Mouse (Mus musculus): ENCODE measurements around the gene Gm37240. TPM values are rescaled to one million over a fixed set of nuclear protein-coding genes. Genes with fewer than 3 reads are reported as not detected.

The Gm37240 gene
- polyA plus RNA-seq, 1 experiment from 2014 or later, result 1.1 TPM

DNA sequence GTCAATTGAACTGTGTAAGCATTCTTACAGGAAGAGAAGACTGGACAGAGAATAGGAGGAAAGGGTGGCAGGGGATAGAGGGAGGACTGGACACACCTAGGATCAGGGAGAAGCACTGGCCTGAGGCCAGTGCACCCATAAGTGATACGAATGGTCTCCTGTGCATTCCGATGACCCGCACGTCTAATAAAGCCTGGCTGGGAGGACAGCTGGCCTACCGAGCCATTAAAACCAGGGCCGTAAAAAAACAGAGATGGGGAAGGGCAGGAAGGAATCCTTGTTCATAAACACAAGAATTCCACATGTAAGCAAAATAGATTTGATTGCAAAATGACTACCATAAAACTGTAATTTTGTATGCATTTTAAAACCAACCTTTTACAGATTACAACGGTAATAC is 762.9 kb downstream of the Gm37240 start:
- Histone ChIP-seq H3K9ac (no peak overlapping the region), H3K27me3 (replicated peaks) (no peaks in the 10 kb centered on the region), H3K4me2 (replicated peaks) (no peak overlapping the region), H3K4me3 (no peak overlapping the region), H3K4me1 (no peaks in the 10 kb centered on the region), H3K36me3 (no peaks in the 10 kb centered on the region), H3K9me3 (no peaks in the 10 kb centered on the region), H3K27ac (no peak overlapping the region)
- no peak for ATAC-seq (ENCODE audit: low FRiP score, low read depth)
- WGBS, result 47% methylated on average over 7 of the region's 7 CpGs

DNA sequence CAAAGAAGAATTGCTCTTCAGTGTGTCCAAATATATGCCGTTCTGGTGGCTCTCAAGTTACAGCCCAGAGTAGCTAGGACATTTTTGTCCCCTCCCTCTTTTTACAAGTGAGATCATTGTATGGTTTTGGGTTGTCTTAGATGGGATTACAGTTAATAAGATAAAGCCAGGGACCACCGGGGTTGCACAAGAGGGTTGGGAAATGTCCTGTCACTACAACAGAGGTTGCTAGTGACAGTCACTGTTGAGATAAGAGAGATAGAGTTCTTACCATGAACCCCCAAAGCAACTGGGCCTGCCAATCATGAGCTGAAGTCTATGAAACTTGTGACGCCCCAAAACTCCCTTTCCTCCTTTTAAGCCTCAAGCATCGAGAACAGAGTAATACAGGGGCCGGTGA is 769.6 kb downstream of the Gm37240 start:
- Histone ChIP-seq H3K4me1 (no peaks in the 10 kb centered on the region), H3K9ac (no peak overlapping the region)
- WGBS, result 89% methylated on average over 5 of the region's 5 CpGs

GRCm38 (mm10) chr3:85117014-85117413 is 770.3 kb downstream of the Gm37240 start:
- no peak overlapping the region for H3K9ac ChIP-seq
- H3K4me3 ChIP-seq, result no peak overlapping the region
- H3K27me3 ChIP-seq (replicated peaks), result no peaks in the 10 kb centered on the region
- no peaks in the 10 kb centered on the region for H3K4me1 ChIP-seq
- no peak overlapping the region for H3K27ac ChIP-seq
- no peak for ATAC-seq (ENCODE audit: low FRiP score, low read depth)
- no peaks in the 10 kb centered on the region for H3K9me3 ChIP-seq
- H3K36me3 ChIP-seq, result no peaks in the 10 kb centered on the region
- no peak overlapping the region for H3K4me2 ChIP-seq (replicated peaks)
- WGBS, result 84% methylated on average over 7 of the region's 7 CpGs

More for the DNA sequence above, 769.6 kb downstream of the Gm37240 start:
- no peak overlapping the region for H3K4me3 ChIP-seq
- H3K4me2 ChIP-seq (replicated peaks), result no peak overlapping the region
- H3K27ac ChIP-seq, result no peak overlapping the region
- H3K27me3 ChIP-seq (replicated peaks), result no peaks in the 10 kb centered on the region
- ATAC-seq (ENCODE audit: low FRiP score, low read depth), result no peak
- no peaks in the 10 kb centered on the region for H3K36me3 ChIP-seq
- H3K9me3 ChIP-seq, result no peaks in the 10 kb centered on the region

DNA sequence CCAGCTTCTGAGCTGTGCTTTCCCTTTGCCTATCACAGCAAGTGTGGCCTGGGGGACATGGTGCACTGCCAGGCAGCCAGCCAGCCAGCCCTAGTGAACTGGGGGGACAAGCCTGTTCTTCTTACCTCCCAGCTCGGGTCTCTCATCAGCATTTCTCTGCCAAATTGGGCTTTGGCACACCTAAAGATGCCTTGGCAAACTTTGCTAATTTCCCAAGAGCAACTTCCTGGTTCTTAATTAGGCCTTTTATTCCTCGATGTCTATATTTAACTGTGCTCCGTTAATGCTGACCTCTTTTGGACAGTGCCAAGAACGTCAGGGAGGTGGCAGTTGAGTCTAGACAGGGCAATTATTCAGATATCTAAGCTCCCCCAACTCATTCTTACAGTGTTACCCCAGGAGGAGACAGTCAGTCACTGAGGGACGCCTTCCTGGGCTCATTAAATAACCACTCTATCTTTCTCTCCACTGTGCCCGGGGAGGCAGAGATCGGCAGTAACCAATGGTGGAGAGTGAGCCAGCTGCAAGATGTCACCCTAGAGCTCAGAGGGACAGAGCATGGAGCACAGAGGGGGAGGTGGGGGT is 771.3 kb downstream of the Gm37240 start:
- no peak overlapping the region for H3K4me2 ChIP-seq (replicated peaks)
- H3K9me3 ChIP-seq, result no peaks in the 10 kb centered on the region
- no peak overlapping the region for H3K9ac ChIP-seq
- H3K4me1 ChIP-seq, result no peaks in the 10 kb centered on the region
- ATAC-seq (ENCODE audit: low FRiP score, low read depth), result no peak
- H3K27ac ChIP-seq, result no peak overlapping the region
- no peaks in the 10 kb centered on the region for H3K27me3 ChIP-seq (replicated peaks)
- H3K4me3 ChIP-seq, result no peak overlapping the region
- WGBS, result 77% methylated on average over 7 of the region's 7 CpGs
- H3K36me3 ChIP-seq, result no peaks in the 10 kb centered on the region

DNA sequence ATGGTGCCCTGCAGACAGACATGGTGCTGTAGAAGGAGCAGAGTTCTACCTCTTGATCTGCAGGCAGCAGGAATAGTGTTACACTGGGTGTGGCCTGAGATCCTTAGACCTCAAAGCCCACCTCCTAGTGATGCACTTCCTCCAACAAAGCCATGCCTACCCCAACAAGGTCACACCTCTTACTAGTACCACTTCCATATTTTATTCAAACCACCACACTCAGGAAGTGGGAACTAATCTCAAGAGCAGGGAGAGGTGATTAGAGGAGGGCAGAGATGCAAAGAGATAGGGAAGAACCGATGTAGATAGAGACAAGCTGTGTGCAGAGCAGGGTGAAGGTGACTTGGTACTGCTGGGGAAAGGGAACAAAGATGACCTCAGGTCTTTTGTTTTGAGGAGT is 773.8 kb downstream of the Gm37240 start:
- H3K27ac ChIP-seq, result no peak overlapping the region
- WGBS, result 84% methylated on average over 1 of the region's 1 CpGs
- no peaks in the 10 kb centered on the region for H3K27me3 ChIP-seq (replicated peaks)
- no peak overlapping the region for H3K9ac ChIP-seq
- H3K9me3 ChIP-seq, result no peaks in the 10 kb centered on the region
- no peaks in the 10 kb centered on the region for H3K36me3 ChIP-seq
- no peak for ATAC-seq (ENCODE audit: low FRiP score, low read depth)
- no peak overlapping the region for H3K4me2 ChIP-seq (replicated peaks)
- no peak overlapping the region for H3K4me3 ChIP-seq
- H3K4me1 ChIP-seq, result no peaks in the 10 kb centered on the region

GRCm38 (mm10) chr3:85110762-85111161 is 776.6 kb downstream of the Gm37240 start:
- 45% methylated on average over 4 of the region's 4 CpGs for WGBS
- H3K27me3 ChIP-seq (replicated peaks), result no peaks in the 10 kb centered on the region

DNA sequence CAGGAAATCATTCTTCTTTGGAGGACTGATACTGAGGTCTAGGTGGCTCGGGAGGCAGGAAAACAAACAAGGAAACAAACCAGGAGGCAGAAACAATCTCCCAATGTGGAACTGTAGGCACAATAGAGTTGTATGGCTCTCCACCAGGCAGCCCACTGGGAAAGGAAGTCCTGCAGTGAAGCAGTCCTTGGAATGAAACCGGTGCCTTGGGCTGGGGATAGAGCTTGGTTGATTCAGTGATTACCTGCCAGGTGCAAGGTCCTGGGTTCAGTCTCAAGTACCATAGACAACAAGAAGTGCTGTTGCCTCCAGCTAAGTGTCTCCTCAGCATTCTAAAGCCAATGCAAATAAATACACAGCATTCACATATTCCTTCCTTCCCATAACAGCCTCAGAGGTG is 778.1 kb downstream of the Gm37240 start:
- Histone ChIP-seq H3K4me2 (replicated peaks) (no peak overlapping the region), H3K9ac (no peak overlapping the region), H3K27ac (no peak overlapping the region), H3K4me3 (no peak overlapping the region), H3K4me1 (no peaks in the 10 kb centered on the region), H3K9me3 (no peaks in the 10 kb centered on the region), H3K27me3 (replicated peaks) (no peaks in the 10 kb centered on the region), H3K36me3 (no peaks in the 10 kb centered on the region)
- 75% methylated on average over 2 of the region's 2 CpGs for WGBS
- ATAC-seq (ENCODE audit: low FRiP score, low read depth), result no peak

More at GRCm38 (mm10) chr3:85110762-85111161, 776.6 kb downstream of the Gm37240 start:
- Histone ChIP-seq H3K9me3 (no peaks in the 10 kb centered on the region), H3K27ac (no peak overlapping the region), H3K36me3 (no peaks in the 10 kb centered on the region), H3K9ac (no peak overlapping the region), H3K4me3 (no peak overlapping the region), H3K4me1 (no peaks in the 10 kb centered on the region), H3K4me2 (replicated peaks) (no peak overlapping the region)
- ATAC-seq (ENCODE audit: low FRiP score, low read depth), result no peak

- ATAC-seq (ENCODE audit: low FRiP score, low read depth), result no peak
- Histone ChIP-seq H3K4me1 (no peaks in the 10 kb centered on the region), H3K9me3 (no peaks in the 10 kb centered on the region), H3K36me3 (no peaks in the 10 kb centered on the region), H3K9ac (no peak overlapping the region), H3K27ac (no peak overlapping the region), H3K27me3 (replicated peaks) (no peaks in the 10 kb centered on the region), H3K4me3 (no peak overlapping the region), H3K4me2 (replicated peaks) (no peak overlapping the region)
- 84% methylated on average over 3 of the region's 3 CpGs for WGBS
Observed at GRCm38 (mm10) chr3:85108396-85108795, 778.9 kb downstream of the Gm37240 start.

DNA sequence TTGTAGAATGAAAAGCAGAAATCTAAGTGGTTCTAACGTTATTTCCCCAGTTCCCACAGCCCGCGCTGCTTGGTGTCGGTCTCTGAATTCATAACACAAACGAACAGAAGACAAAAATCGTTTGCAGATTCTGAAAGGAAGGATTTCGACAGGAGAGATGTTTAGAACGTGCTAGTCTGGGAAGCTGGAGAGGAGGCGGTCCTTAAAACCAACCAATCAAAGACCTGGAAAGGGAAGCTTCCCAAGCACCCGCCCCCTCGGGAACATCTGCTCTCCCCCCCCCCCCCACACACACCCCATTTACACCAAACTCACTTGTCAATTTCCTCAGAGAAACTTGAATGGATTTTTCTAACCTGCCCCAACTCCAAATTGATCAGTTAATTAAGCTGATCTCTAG is 780.4 kb downstream of the Gm37240 start:
- Histone ChIP-seq H3K27me3 (replicated peaks) (no peaks in the 10 kb centered on the region), H3K36me3 (no peaks in the 10 kb centered on the region), H3K9ac (no peak overlapping the region), H3K4me1 (no peaks in the 10 kb centered on the region), H3K4me2 (replicated peaks) (no peak overlapping the region), H3K27ac (no peak overlapping the region), H3K4me3 (no peak overlapping the region), H3K9me3 (no peaks in the 10 kb centered on the region)
- WGBS, result 74% methylated on average over 11 of the region's 11 CpGs
- ATAC-seq (ENCODE audit: low FRiP score, low read depth), result no peak

DNA sequence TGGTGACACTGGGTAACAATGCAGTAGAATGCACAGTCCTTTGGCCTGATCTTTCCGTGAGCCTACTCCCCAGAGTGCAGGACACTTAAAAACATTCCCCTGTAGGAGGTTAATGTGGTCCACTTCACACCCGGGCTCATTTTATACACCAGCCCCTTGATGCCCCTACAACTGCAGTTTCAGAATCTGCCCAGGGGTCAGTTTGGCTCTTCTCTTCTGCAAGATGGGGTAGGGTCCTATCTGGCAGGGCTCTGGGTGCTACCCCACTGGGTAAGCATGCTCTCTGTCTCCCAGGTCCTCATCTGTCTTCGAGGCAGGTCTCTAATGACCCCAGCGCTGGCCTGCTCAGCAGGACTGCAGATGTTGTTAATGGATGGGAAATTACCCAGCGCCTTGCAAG is 783.0 kb downstream of the Gm37240 start:
- WGBS, result 28% methylated on average over 5 of the region's 5 CpGs
- Histone ChIP-seq H3K27ac (no peak overlapping the region), H3K4me3 (no peak overlapping the region), H3K36me3 (no peaks in the 10 kb centered on the region), H3K4me2 (replicated peaks) (no peak overlapping the region), H3K9me3 (no peaks in the 10 kb centered on the region), H3K9ac (no peak overlapping the region), H3K4me1 (no peaks in the 10 kb centered on the region), H3K27me3 (replicated peaks) (no peaks in the 10 kb centered on the region)
- ATAC-seq (ENCODE audit: low FRiP score, low read depth), result no peak

GRCm38 (mm10) chr3:85080882-85081558 is 806.3 kb downstream of the Gm37240 start:
- H3K4me2 ChIP-seq (replicated peaks), result no peak overlapping the region
- 56% methylated on average over 21 of the region's 21 CpGs for WGBS

GRCm38 (mm10) chr3:85064113-85064512 is 823.2 kb downstream of the Gm37240 start:
- Histone ChIP-seq H3K4me3 (no peak overlapping the region), H3K4me1 (no peaks in the 10 kb centered on the region), H3K27me3 (replicated peaks) (no peaks in the 10 kb centered on the region), H3K9me3 (no peaks in the 10 kb centered on the region), H3K36me3 (no peaks in the 10 kb centered on the region), H3K27ac (no peak overlapping the region), H3K4me2 (replicated peaks) (no peak overlapping the region), H3K9ac (no peak overlapping the region)
- 43% methylated on average over 7 of the region's 7 CpGs for WGBS
- ATAC-seq (ENCODE audit: low FRiP score, low read depth), result no peak

More at GRCm38 (mm10) chr3:85080882-85081558, 806.3 kb downstream of the Gm37240 start:
- no peak overlapping the region for H3K9ac ChIP-seq
- no peaks in the 10 kb centered on the region for H3K9me3 ChIP-seq
- H3K27me3 ChIP-seq (replicated peaks), result no peaks in the 10 kb centered on the region
- no peak for ATAC-seq (ENCODE audit: low FRiP score, low read depth)
- H3K4me1 ChIP-seq, result no peaks in the 10 kb centered on the region
- no peak overlapping the region for H3K4me3 ChIP-seq
- no peak overlapping the region for H3K27ac ChIP-seq
- H3K36me3 ChIP-seq, result no peaks in the 10 kb centered on the region

- Histone ChIP-seq H3K9me3 (no peaks in the 10 kb centered on the region), H3K27ac (no peak overlapping the region), H3K4me3 (no peak overlapping the region), H3K4me2 (replicated peaks) (no peak overlapping the region), H3K36me3 (no peaks in the 10 kb centered on the region), H3K9ac (no peak overlapping the region), H3K27me3 (replicated peaks) (no peaks in the 10 kb centered on the region), H3K4me1 (no peaks in the 10 kb centered on the region)
- ATAC-seq (ENCODE audit: low FRiP score, low read depth), result no peak
- 92% methylated on average over 7 of the region's 7 CpGs for WGBS
Observed at GRCm38 (mm10) chr3:85060153-85060552, 827.2 kb downstream of the Gm37240 start.

Measured in neural tube, embryonic 12.5 days (tissue).